Mouse (Mus musculus): ENCODE measurements around the gene Fam205a2.

Gene Fam205a2

GRCm38 (mm10) chr4:42528075-42528474, at the start of gene Fam205a2:
TSS of gene Fam205a2 (minus strand) at chr4:42528175.
- in situ Hi-C loops (cut with MboI, MseI) = loop anchor here (10.0 kb wide), 1 partner anchor 317 kb away; no protein-coding TSS in a partner anchor
